ENCODE assay signal across 15 mouse cellular contexts in genomic region chr7:72691859-72692258, GRCm38 (mm10).
DNase-seq lines count a peak whose midpoint lies in the region; ATAC-seq and TF ChIP-seq lines count a peak whose summit lies in the region.
"Had no signal": no experiment of that assay in that cellular context is flagged by ENCODE, and none has a peak within 500 bp of the region (broad histone marks: within the 10 kb centered on the region; RNA-seq: fewer than 3 reads in every experiment).

No protein-coding gene starts in this region.

- intact Hi-C loops in heart, postnatal 14 days (cut with DNase I): no loop called here

- H3K4me2 ChIP-seq in stomach, embryonic 16.5 days (ENCODE audit: low read depth, low read length): no peak overlapping the region
- no peak overlapping the region for H3K4me2 ChIP-seq in stomach, postnatal 0 days (replicated peaks; ENCODE audit: low read depth)
- H3K4me2 ChIP-seq: heart, embryonic 15.5 days; kidney, embryonic 15.5 days; liver, embryonic 13.5 days had no signal

- peak; percentile 4 to 13 for DNase-seq in frontal cortex, postnatal 36 days (ENCODE audit: low spot score in 2 of 2)
- DNase-seq in frontal cortex, postnatal 25 days (ENCODE audit: low spot score in 2 of 2): no peak
- DNase-seq in stomach, postnatal 0 days (ENCODE audit: low spot score): no peak
- DNase-seq in cerebellum, postnatal 10 days: peak; percentile 83 to 85
- no peak for DNase-seq in heart, adult 18-20 months
- DNase-seq in kidney, postnatal 36 days: no peak
- no peak for DNase-seq in heart, postnatal 14 days
- DNase-seq: adrenal gland, postnatal 14 days; gastrocnemius, postnatal 14 days; liver, embryonic 13.5 days; lung, postnatal 36 days; thymus, adult 2 months had no signal

- no peaks in the 10 kb centered on the region for H3K9me3 ChIP-seq in stomach, embryonic 16.5 days (replicated peaks; ENCODE audit: control insufficient read depth, low read length)
- H3K9me3 ChIP-seq in stomach, postnatal 0 days (ENCODE audit: control insufficient read depth, low read length): no peaks in the 10 kb centered on the region
- H3K9me3 ChIP-seq: heart, embryonic 15.5 days; kidney, embryonic 15.5 days; liver, embryonic 13.5 days had no signal

- H3K9ac ChIP-seq in stomach, embryonic 16.5 days (ENCODE audit: low read length): no peak overlapping the region
- no peak overlapping the region for H3K9ac ChIP-seq in stomach, postnatal 0 days (ENCODE audit: low read length)
- H3K9ac ChIP-seq: heart, embryonic 15.5 days; kidney, embryonic 15.5 days; liver, embryonic 13.5 days had no signal

- 66% methylated on average over 9 of the region's 9 CpGs for WGBS in stomach, embryonic 16.5 days
- 47% methylated on average over 9 of the region's 9 CpGs for WGBS in stomach, postnatal 0 days

- TF ChIP-seq EP300 in stomach, postnatal 0 days (optimal IDR thresholded peaks at IDR 0.05): no peak

- peaks cover 2% of the 10 kb centered on the region; the same call in 1 of the 2 replicates for H3K4me1 ChIP-seq in stomach, embryonic 16.5 days (ENCODE audit: control insufficient read depth, insufficient read depth, low read length)
- H3K4me1 ChIP-seq in stomach, postnatal 0 days (replicated peaks; ENCODE audit: control insufficient read depth, insufficient read depth): no peaks in the 10 kb centered on the region
- H3K4me1 ChIP-seq: heart, embryonic 15.5 days; kidney, embryonic 15.5 days; liver, embryonic 13.5 days had no signal

- H3K27ac ChIP-seq in stomach, embryonic 16.5 days (ENCODE audit: low read length): no peak overlapping the region
- H3K27ac ChIP-seq in stomach, postnatal 0 days (replicated peaks): no peak overlapping the region
- H3K27ac ChIP-seq: heart, embryonic 15.5 days; kidney, embryonic 15.5 days; liver, embryonic 13.5 days had no signal

- TF ChIP-seq CTCF in stomach, postnatal 0 days (IDR thresholded peaks at IDR 0.05; ENCODE audit: low read depth): no peak

- no peak overlapping the region for H3K4me3 ChIP-seq in stomach, embryonic 16.5 days (replicated peaks; ENCODE audit: low read length)
- H3K4me3 ChIP-seq in stomach, postnatal 0 days (ENCODE audit: low read depth, low read length): no peak overlapping the region
- H3K4me3 ChIP-seq: heart, embryonic 15.5 days; kidney, embryonic 15.5 days; liver, embryonic 13.5 days had no signal

- no peaks in the 10 kb centered on the region for H3K27me3 ChIP-seq in stomach, embryonic 16.5 days (ENCODE audit: control insufficient read depth, insufficient read depth, low read length)
- no peaks in the 10 kb centered on the region for H3K27me3 ChIP-seq in stomach, postnatal 0 days (ENCODE audit: control insufficient read depth, insufficient read depth, low read length)
- H3K27me3 ChIP-seq: heart, embryonic 15.5 days; kidney, embryonic 15.5 days; liver, embryonic 13.5 days had no signal

- ATAC-seq in stomach, embryonic 16.5 days (ENCODE audit: insufficient read depth, low FRiP score): peak; percentile 37; the same call in 1 of the 2 replicates
- ATAC-seq in stomach, postnatal 0 days (ENCODE audit: low FRiP score, low TSS enrichment): no peak; the same call in 1 of the 2 replicates

- H3K36me3 ChIP-seq in stomach, embryonic 16.5 days (ENCODE audit: control insufficient read depth, insufficient read depth, low read length): no peaks in the 10 kb centered on the region
- no peaks in the 10 kb centered on the region for H3K36me3 ChIP-seq in stomach, postnatal 0 days (ENCODE audit: control insufficient read depth, insufficient read depth, low read length)
- H3K36me3 ChIP-seq: heart, embryonic 15.5 days; kidney, embryonic 15.5 days; liver, embryonic 13.5 days had no signal

Comparison
In these comparisons a context has a peak if more than half of its experiments do, and no peak if none do; other contexts are left out.
1. DNase-seq: peak in frontal cortex, postnatal 36 days (2 of 2) and cerebellum, postnatal 10 days (2 of 2); none in frontal cortex, postnatal 25 days (0 of 2), stomach, postnatal 0 days (single experiment), heart, adult 18-20 months (0 of 2), kidney, postnatal 36 days (0 of 2) and heart, postnatal 14 days (0 of 2).